Mouse (Mus musculus): Measurements from ENCODE around the gene Tmem126a. TPM values are rescaled to one million over a fixed set of nuclear protein-coding genes. Genes with fewer than 3 reads are reported as not detected.

The Tmem126a gene
- 139 and 153 TPM in 2 replicates for polyA plus RNA-seq (2014; fragmentation: Nextera tagmentation; extraction: Ambion mirVana)

DNA sequence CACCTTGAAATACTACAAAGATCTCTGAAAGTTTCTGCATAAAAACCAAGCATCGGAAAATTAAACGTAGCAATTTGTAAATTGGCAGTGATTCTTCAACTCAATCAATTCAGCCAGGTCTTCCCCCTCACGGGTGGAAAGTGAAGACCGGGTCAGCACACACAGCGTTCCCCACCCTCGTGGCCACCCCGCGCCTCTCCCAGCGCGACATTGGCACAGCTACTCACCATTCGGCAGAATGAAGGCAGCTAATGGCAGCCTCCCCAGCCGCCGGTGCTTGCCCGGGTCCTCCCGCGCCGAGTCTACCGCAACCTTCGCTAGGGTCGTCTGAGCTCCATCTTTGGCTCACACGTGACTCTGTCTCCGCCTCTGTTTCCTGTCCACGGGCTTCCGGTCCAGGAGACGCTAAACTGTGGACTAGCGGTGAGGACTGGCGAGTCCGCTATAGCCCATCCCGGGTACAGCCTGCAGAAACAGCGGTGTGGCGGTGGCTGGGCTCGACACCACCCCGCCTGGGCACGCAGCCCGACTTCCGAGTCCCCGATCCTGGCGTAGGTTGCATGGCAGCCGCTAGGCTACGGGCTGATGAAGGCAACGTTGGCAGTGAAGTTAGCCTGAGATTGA lies at the start of gene Tmem126a:
Gene Tmem126a (minus strand): TSS at position 385 of the 624 bp plus-strand sequence.
- Histone ChIP-seq H3K27me3 (ENCODE audit: control insufficient read depth, insufficient read depth, low read length) (no peaks in the 10 kb centered on the region), H3K9me3 (ENCODE audit: control insufficient read depth, low read length) (no peaks in the 10 kb centered on the region), H3K9ac (replicated peaks; ENCODE audit: low read depth, low read length) (peak within 1 kb of the TSS; percentile 67), H3K4me3 (ENCODE audit: low read depth, low read length) (peak within 1 kb of the TSS; percentile 67), H3K36me3 (ENCODE audit: control insufficient read depth, insufficient read depth, low read length) (peaks cover 12% of the 10 kb centered on the region; the same call in 1 of the 2 replicates), H3K4me1 (ENCODE audit: control insufficient read depth, insufficient read depth, low read length) (peaks cover 9% of the 10 kb centered on the region; the same call in 1 of the 2 replicates), H3K4me2 (ENCODE audit: low read depth, low read length) (peak within 1 kb of the TSS; percentile 72), H3K27ac (ENCODE audit: low read depth, low read length) (peak within 1 kb of the TSS; percentile 85)
- peak; percentile 99 for ATAC-seq (ENCODE audit: low read depth)
- WGBS: 0% methylated on average over 41 of the region's 41 CpGs

DNA sequence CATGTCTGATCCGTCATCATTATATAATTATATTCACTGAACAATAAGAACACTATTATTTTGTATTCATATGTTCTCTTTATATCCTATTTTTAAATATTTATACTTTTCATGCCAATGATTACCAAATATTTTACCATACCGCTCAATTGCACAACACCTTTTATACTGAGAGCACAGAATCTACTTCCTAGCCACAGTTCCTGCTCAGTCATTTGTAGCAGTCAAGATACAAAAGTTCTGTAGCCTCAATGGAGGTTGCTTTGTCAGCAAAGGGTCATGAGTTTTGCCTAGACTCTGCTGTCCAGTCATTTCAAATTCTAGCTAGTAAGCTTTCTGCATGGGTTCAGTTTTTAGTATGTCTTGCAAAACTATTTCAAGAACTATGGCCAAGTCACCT lies 25.6 kb upstream of the Tmem126a start:
- Histone ChIP-seq H3K4me3 (ENCODE audit: low read depth, low read length) (no peak overlapping the region), H3K4me1 (ENCODE audit: control insufficient read depth, insufficient read depth, low read length) (no peaks in the 10 kb centered on the region), H3K27me3 (ENCODE audit: control insufficient read depth, insufficient read depth, low read length) (no peaks in the 10 kb centered on the region), H3K36me3 (ENCODE audit: control insufficient read depth, insufficient read depth, low read length) (no peaks in the 10 kb centered on the region), H3K4me2 (ENCODE audit: low read depth, low read length) (no peak overlapping the region), H3K9me3 (ENCODE audit: control insufficient read depth, low read length) (no peaks in the 10 kb centered on the region), H3K27ac (ENCODE audit: low read depth, low read length) (no peak overlapping the region), H3K9ac (replicated peaks; ENCODE audit: low read depth, low read length) (no peak overlapping the region)
- ATAC-seq (ENCODE audit: low read depth): no peak
- 88% methylated on average over 2 of the region's 2 CpGs for WGBS

DNA sequence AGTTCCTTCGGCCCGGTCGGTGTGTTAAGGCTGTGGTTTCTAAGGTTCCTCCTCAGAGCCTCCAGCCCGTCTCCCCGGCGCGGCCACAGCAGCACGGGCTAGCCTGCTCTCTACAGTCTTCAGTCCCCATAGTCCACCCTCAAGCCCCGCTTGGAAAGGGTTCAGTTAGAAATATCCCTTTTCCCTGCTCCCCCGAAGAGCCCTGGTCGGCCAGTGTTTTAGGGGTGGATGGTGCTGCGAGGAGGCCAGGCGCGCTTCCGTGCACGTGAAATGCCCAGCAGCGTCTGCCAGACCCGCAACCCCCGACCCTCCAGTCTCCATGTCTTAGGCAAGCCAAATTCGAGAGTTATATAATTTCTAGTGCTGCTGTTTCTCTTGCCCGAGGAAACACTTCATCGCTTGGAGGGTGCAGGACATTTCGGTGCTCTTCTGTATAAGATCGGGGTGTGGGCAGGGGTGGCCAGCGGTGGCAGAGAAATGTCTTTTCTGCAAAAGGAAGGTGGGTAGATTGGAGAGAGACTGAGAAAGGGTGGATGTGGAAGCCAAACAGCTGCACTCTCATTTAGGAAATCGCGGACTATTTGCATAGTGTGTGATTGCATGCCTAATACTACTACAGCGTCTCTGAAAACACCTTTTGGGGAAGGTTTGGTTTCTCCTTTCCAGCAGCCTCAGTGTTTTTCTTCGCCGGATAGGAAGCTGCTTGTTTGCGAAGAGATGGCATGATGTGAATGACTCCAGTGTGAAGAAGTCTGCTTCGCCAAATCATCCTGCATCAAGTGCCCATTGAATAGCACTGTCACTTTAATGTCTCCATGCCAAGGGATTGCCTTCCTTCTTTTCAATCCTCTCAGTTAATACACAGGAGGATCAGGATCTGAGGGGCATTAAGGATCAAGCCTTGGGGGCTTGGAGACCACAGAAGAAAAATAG lies 19.6 kb upstream of the Tmem126a start, which contains the start of gene Dlg2:
Gene Dlg2 (plus strand): TSS at position 360 of the 933 bp plus-strand sequence.
- H3K4me2 ChIP-seq (ENCODE audit: low read depth, low read length): peak within 1 kb of the TSS; percentile 90
- H3K9ac ChIP-seq (replicated peaks; ENCODE audit: low read depth, low read length): peak within 1 kb of the TSS; percentile 72
- no peaks in the 10 kb centered on the region for H3K36me3 ChIP-seq (ENCODE audit: control insufficient read depth, insufficient read depth, low read length)
- under 1% methylated on average over 32 of the region's 32 CpGs for WGBS
- ATAC-seq (ENCODE audit: low read depth): no peak; the same call in 1 of the 2 replicates
- H3K4me1 ChIP-seq (ENCODE audit: control insufficient read depth, insufficient read depth, low read length): peaks cover 5% of the 10 kb centered on the region; the same call in 1 of the 2 replicates
- peak within 1 kb of the TSS; percentile 66 for H3K4me3 ChIP-seq (ENCODE audit: low read depth, low read length)
- H3K27me3 ChIP-seq (ENCODE audit: control insufficient read depth, insufficient read depth, low read length): no peaks in the 10 kb centered on the region
- peak within 1 kb of the TSS; percentile 86 for H3K27ac ChIP-seq (ENCODE audit: low read depth, low read length)
- H3K9me3 ChIP-seq (ENCODE audit: control insufficient read depth, low read length): no peaks in the 10 kb centered on the region

DNA sequence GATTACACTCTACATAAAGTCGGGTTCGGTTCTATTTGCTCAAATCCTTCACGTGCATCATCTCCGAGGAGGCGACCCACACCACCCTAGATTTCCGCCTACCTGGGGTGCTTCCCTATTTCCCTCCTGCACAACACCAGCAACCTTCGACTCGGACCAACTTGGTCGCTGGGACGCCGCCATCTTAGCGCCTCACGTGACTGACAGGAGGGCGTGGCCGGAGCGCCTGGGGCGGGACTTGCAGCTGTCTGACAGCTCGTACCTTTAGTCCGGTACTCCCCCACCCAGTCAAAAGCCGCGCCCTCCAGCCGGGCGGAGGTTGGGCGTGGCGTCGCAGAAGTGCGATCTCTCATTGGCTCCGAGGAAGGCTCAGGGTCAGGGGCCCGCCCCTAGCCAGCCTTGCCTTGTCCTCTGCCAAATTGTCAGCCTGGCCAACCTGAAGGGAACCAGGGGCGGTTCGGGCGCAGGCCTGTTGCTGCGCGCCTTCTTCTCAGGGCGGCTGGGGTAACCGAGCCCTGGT lies 18.8 kb upstream of the Tmem126a start, which contains the start of gene Tmem126b:
Gene Tmem126b (minus strand): TSS at position 209 of the 520 bp plus-strand sequence.
- H3K9ac ChIP-seq (replicated peaks; ENCODE audit: low read depth, low read length): peak within 1 kb of the TSS; percentile 72
- peak within 1 kb of the TSS; percentile 66 for H3K4me3 ChIP-seq (ENCODE audit: low read depth, low read length)
- H3K36me3 ChIP-seq (ENCODE audit: control insufficient read depth, insufficient read depth, low read length): no peaks in the 10 kb centered on the region
- H3K4me1 ChIP-seq (ENCODE audit: control insufficient read depth, insufficient read depth, low read length): peaks cover 5% of the 10 kb centered on the region; the same call in 1 of the 2 replicates
- H3K27me3 ChIP-seq (ENCODE audit: control insufficient read depth, insufficient read depth, low read length): no peaks in the 10 kb centered on the region
- ATAC-seq (ENCODE audit: low read depth): peak; percentile 100
- H3K4me2 ChIP-seq (ENCODE audit: low read depth, low read length): peak within 1 kb of the TSS; percentile 90
- no peaks in the 10 kb centered on the region for H3K9me3 ChIP-seq (ENCODE audit: control insufficient read depth, low read length)
- WGBS: under 1% methylated on average over 36 of the region's 36 CpGs
- peak within 1 kb of the TSS; percentile 86 for H3K27ac ChIP-seq (ENCODE audit: low read depth, low read length)

DNA sequence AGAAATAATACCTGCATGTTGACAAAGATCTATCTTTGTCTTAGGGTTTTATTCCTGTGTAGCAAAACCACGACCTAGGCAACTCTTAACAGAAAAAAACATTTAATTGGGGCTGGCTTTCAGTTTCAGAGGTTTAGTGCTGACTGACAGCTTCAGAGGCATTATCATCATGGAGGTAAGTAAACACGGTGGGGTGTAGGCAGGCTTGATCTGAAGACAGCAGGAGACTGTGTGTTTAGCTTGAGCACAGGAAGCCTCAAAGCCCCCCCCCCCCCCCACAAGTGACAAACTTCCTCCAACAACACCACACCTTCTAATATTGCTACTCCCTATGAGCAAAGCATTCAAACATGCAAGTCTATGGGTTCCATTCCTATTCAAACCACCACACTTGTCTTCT lies 16.5 kb upstream of the Tmem126a start:
- 87% methylated on average over 2 of the region's 2 CpGs for WGBS
- ATAC-seq (ENCODE audit: low read depth): no peak

DNA sequence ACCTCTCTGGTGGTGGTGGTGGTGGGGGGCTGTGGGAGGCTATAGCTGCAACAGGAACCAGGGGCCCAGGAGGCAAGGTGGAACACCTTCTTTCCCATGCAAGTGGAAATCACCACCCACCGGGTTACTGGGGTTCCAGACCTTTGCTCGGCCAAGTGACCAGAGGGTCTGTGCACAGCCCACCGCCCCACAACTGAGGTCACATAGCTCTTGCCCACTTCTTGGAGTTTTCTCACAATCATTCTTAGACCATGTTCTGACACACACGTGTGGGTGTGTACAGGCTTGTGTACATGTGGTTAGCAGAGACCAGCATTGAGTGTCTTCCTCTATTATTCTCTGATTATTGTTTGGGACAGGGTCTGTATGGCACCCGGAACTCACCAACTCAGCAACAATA lies 4.4 kb upstream of the Tmem126a start:
- Histone ChIP-seq H3K9me3 (ENCODE audit: control insufficient read depth, low read length) (no peaks in the 10 kb centered on the region), H3K36me3 (ENCODE audit: control insufficient read depth, insufficient read depth, low read length) (no peaks in the 10 kb centered on the region), H3K9ac (replicated peaks; ENCODE audit: low read depth, low read length) (no peak overlapping the region), H3K4me3 (ENCODE audit: low read depth, low read length) (no peak overlapping the region), H3K4me1 (ENCODE audit: control insufficient read depth, insufficient read depth, low read length) (peaks cover under 1% of the 10 kb centered on the region; the same call in 1 of the 2 replicates), H3K27me3 (ENCODE audit: control insufficient read depth, insufficient read depth, low read length) (no peaks in the 10 kb centered on the region), H3K4me2 (ENCODE audit: low read depth, low read length) (no peak overlapping the region), H3K27ac (ENCODE audit: low read depth, low read length) (no peak overlapping the region)
- WGBS: 94% methylated on average over 5 of the region's 5 CpGs
- ATAC-seq (ENCODE audit: low read depth): no peak

More for the DNA sequence above, 16.5 kb upstream of the Tmem126a start:
- Histone ChIP-seq H3K4me1 (ENCODE audit: control insufficient read depth, insufficient read depth, low read length) (peaks cover 5% of the 10 kb centered on the region; the same call in 1 of the 2 replicates), H3K36me3 (ENCODE audit: control insufficient read depth, insufficient read depth, low read length) (peaks cover 5% of the 10 kb centered on the region; the same call in 1 of the 2 replicates), H3K4me2 (ENCODE audit: low read depth, low read length) (no peak overlapping the region), H3K9ac (replicated peaks; ENCODE audit: low read depth, low read length) (no peak overlapping the region), H3K4me3 (ENCODE audit: low read depth, low read length) (no peak overlapping the region), H3K27me3 (ENCODE audit: control insufficient read depth, insufficient read depth, low read length) (no peaks in the 10 kb centered on the region), H3K27ac (ENCODE audit: low read depth, low read length) (no peak overlapping the region), H3K9me3 (ENCODE audit: control insufficient read depth, low read length) (no peaks in the 10 kb centered on the region)

DNA sequence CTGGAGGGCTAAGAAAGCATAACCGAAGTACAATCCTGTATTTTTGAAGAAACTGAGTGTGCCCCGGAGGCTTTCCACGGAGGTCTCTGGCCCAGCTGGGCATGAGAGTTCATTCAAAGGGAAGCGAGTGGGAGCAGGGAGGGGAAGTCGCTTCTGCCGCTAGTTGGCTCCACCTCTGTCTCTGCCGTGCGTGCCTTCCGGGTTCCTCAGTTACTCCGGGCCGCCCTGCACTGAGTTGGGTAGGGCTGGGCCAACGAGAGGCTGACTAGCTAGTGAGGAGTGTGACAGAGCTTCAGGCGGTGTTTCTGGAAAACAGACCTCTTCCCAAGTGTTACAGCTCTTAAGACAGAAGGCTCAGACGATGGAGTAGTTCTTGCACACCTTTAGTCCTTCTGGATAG lies 3.9 kb upstream of the Tmem126a start:
- Histone ChIP-seq H3K27ac (ENCODE audit: low read depth, low read length) (no peak overlapping the region), H3K9ac (replicated peaks; ENCODE audit: low read depth, low read length) (no peak overlapping the region), H3K9me3 (ENCODE audit: control insufficient read depth, low read length) (no peaks in the 10 kb centered on the region), H3K4me3 (ENCODE audit: low read depth, low read length) (no peak overlapping the region), H3K4me2 (ENCODE audit: low read depth, low read length) (no peak overlapping the region), H3K36me3 (ENCODE audit: control insufficient read depth, insufficient read depth, low read length) (no peaks in the 10 kb centered on the region), H3K27me3 (ENCODE audit: control insufficient read depth, insufficient read depth, low read length) (no peaks in the 10 kb centered on the region), H3K4me1 (ENCODE audit: control insufficient read depth, insufficient read depth, low read length) (peaks cover 6% of the 10 kb centered on the region; the same call in 1 of the 2 replicates)
- ATAC-seq (ENCODE audit: low read depth): no peak
- 23% methylated on average over 14 of the region's 14 CpGs for WGBS

DNA sequence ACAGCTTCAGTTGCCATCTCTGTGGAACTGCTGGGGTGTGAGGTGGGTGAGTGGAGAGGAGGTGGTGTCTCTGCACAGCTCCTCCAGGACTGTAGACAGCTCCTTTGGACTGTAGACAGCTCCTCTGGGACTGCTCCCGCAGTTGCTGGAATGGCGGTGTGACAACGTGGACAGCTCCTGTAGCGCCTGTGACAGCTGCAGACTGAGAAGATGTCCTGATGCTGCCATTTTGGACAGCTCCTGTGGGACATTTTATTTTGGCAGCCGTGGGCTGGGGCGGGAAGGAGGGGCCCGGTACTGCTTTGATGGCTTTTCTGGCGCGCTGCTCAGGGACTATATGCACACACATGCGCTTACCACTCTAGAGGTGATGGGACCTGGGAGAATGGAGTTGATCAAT lies 3.3 kb upstream of the Tmem126a start:
- Histone ChIP-seq H3K9ac (replicated peaks; ENCODE audit: low read depth, low read length) (no peak overlapping the region), H3K36me3 (ENCODE audit: control insufficient read depth, insufficient read depth, low read length) (no peaks in the 10 kb centered on the region), H3K9me3 (ENCODE audit: control insufficient read depth, low read length) (no peaks in the 10 kb centered on the region), H3K4me3 (ENCODE audit: low read depth, low read length) (no peak overlapping the region), H3K4me1 (ENCODE audit: control insufficient read depth, insufficient read depth, low read length) (peaks cover 9% of the 10 kb centered on the region; the same call in 1 of the 2 replicates), H3K4me2 (ENCODE audit: low read depth, low read length) (no peak overlapping the region), H3K27ac (ENCODE audit: low read depth, low read length) (no peak overlapping the region), H3K27me3 (ENCODE audit: control insufficient read depth, insufficient read depth, low read length) (no peaks in the 10 kb centered on the region)
- ATAC-seq (ENCODE audit: low read depth): no peak
- 48% methylated on average over 10 of the region's 10 CpGs for WGBS

All from neural tube, embryonic 14.5 days (tissue).